Mouse (Mus musculus): ENCODE data around the gene Slamf6.
"Not testable (repeated sequence)": the region's sequence is repeated elsewhere in the genome, so short reads cannot be mapped to it uniquely, and the experiment has no call there.

Gene Slamf6

DNA sequence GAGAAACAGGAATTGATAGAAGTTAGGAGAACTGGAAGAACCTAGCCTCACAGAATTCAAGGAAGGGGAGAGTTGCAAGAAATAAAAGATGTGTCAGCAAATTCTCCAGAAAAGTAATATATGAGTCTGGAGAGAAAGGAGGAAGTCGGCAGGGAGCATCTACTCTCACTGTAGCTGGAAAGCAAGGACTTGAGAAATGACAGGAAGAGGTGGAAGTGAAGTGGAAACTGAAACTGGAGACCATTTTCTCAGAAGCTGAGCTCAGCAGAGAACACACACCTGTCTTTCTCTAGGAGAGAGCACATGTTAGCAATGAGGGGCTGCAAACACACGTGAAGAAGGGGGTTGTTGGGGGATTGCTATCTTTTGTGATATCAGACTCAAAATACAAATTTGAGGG lies 40.1 kb downstream of the Slamf6 start:
- no peak for DNase-seq (ENCODE audit: low read depth, low spot score)

DNA sequence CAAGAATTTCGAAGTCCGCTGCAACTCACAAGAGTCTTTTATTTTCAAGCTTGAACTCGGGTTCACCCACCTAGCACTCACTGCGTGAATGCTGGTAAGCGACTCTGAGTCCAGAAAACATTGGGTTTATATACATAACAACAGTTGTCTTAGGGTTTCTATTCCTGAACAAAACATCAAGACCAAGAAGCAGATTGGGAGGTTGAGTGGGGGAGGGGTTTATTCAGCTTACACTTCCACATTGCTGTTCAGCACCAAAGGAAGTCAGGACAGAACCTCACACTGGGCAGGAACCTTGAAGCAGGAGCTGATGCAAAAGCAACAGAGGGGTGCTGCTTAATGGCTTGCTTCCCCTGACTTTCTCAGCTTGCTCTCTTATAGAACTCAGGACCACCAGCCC lies 43.4 kb downstream of the Slamf6 start:
- no peak for DNase-seq (ENCODE audit: low read depth, low spot score)

DNA sequence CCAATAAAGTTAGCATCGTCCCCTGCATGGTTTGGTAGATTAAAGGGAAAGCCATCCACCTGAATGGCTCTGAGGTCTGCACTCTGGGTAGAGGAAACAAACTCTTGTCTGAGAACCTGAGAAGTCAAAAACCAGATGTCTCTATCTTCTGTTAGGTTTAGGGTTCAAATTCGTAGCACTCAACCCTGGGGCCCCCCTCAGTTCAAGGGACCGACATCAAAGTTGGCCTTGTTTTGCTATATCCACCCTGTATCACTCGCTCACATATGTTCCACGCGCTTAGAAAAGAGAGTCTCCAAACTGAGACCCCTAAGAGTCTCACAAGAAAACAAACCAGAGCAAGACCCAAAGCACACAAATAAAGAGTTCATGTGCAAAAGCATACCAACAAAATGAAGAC lies 44.4 kb downstream of the Slamf6 start:
- DNase-seq (ENCODE audit: low read depth, low spot score), result no peak

DNA sequence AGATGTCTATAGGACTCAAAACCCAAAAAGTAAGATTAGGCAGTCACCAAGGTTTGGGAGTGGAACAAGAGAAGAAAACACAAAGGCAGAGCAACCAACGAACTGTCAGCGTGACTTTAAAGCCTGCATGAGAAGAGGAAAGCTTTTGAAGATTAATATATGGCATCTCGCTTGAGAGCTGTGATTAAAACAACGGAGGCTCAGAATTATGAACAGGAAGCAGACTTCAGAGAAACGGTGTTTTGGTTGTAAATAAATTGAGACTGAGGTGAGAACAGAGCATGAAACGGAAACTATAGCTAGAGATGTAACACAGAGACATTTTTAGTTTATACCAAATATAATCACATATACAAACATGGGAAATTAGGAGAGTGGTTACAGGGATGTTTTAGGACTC lies 46.3 kb downstream of the Slamf6 start:
- DNase-seq (ENCODE audit: low read depth, low spot score), result no peak

DNA sequence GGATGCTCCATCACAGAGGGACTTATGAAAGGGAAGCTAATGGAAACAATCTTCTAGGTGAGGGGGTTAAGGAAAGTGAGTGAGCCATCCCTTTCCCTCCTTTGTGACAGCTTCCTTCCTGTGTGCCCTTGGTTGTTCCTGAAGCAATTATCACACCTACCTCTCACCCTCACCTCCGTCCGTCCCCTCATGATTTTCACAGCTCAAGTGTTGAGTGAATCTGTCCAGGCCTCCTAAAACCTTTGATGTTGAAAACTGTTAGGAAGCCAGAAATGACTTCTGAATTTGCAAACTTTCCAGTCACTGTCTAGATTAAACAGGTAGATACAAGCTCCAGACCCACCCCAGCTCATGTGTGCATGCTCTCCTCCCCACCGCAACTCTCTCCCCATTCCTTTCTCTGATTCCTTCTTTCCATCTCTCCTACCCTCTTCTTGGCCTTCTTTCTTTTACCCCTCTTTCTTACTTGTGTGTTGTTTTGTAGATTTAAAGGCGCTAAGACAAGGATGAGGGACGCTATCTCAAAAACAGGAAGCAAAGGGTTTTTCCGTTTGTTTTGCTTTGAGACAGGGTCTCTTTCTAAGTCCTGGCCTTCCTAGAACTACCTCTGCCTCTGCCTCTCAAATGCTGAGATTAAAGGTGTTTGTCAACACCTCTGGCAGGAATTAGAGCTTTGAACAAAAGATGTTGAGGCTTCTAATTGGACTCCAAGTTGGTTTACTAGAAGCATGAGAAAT lies 48.9 kb downstream of the Slamf6 start:
- DNase-seq (ENCODE audit: low read depth, low spot score), result no peak

DNA sequence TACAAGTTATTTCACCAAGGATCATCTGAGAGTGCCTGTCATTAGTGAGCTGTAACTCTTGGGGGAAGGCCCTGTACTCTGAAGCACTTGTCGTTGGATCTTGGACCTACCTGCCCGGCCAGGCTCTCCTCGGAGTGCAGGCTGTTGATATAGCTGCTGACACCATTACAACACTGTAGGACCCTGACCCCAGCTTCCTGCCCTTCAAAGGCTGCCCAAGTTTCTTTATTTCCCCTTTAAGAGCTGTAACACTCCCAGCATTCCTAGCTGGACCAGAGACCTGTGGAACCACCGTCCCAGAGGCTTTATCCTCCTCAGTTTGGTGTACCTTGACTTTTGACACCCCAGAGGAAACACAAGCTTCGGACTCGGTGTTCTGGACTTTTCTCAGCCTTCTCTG lies 51.9 kb downstream of the Slamf6 start:
- no peak for DNase-seq (ENCODE audit: low read depth, low spot score)

DNA sequence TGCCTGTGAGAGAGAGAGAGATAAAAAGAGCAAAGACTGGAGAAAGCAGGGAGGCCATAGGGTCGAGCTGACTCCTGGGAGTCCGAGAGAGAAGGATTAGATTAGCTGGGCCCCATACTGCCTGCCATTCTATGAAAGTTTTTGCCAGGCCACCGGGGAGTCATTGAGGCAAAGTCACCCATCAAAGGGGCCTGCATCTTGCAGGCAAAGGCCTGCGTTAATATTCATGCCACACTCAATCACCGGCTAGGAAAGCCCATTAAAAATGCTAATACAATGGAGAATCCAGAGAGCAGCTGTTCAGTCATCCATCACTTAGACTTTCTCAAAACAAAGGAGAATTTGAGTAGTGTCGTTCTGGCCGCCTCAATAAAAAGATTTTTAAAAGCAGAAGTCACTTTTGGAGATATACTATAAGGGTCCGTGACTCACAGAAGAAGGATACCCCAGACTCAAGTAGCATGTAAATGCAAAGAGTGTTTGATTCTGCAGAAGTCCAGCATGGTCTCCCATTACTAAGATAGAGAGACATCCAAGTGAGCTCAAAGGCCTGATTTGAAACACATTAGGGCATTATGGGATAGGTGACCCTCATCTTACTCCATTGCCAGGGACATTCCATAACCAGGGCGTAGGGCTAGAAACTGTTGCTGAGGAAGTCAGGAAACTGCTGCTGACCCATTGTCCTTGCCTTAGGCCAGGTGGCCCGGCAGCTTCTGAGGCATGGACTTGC lies 53.7 kb downstream of the Slamf6 start:
- DNase-seq (ENCODE audit: low read depth, low spot score), result no peak

DNA sequence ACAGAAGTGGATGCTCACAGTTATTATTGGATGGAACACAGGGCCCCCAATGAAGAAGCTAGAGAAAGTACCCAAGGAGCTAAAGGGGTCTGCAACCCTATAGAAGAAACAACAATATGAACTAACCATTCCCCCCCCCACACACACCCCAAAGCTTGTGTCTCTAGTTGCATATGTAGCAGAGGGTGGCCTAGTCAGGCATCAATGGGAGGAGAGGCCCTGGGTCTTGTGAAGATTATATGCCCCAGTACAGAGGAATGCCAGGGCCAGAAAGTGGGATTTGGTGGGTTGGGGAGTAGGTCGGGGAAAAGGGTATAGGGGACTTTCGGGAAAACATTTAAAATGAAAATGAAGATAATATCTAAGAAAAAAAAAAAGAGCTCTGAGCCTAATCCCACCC lies 57.0 kb downstream of the Slamf6 start:
- not testable (repeated sequence) for DNase-seq (ENCODE audit: low read depth, low spot score)

- DNase-seq (ENCODE audit: low read depth, low spot score), result no peak
These were observed 58.1 kb downstream of the Slamf6 start for GRCm38 (mm10) chr1:171975377-171975776.

DNA sequence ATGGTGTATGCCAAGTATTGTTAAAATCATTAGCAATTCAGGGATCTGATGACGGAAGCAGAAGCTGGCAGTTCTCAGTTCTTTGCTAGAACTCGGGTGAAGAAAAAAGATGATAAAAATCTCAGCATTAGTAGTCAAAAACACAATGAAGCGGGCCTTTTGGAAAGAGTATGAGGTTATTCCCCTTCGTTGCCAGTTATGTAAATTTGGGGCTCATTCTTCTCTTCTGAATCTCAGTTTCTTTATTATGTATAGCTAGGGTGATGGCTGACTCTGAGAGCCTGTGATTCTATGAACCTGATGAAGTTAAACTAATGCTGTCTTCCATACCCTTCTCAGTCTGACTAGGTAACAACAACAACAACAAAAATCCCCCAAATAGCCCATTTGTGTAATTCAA lies 58.5 kb downstream of the Slamf6 start:
- no peak for DNase-seq (ENCODE audit: low read depth, low spot score)

DNA sequence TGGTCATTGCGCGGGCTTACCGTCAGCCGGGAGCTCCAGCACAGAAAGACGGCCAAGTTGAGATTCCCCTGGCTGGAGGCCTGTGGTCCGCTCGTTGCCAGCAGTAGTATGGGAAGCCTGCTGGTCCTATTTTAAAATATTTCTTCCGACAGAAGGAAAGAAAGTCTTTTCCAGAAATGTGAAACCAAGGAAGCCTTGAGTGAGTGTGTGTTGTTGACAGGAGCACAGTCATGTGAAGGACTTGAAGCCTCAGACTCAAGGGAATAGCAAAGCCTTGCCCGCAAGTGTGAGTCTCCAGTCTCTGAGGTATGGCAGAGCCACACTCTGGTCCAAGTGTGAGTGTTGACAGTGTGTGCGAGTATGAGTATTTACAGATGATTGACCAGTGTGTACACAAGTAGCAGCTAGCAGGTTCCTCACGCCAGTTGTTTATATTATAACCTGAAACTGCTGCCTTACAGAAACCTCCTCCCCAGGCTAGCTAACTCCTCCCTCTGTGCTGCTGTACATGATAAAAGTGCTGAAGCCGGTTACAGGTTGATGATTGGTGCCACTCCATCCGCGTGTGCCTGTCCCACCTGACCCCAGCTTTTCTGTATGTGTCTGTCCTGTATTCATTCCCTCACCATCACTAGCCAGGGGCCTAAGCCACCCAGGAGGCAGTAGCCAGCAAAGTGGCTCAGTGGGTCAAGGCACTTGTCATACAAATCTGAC lies 59.7 kb downstream of the Slamf6 start:
- DNase-seq (ENCODE audit: low read depth, low spot score), result no peak

DNA sequence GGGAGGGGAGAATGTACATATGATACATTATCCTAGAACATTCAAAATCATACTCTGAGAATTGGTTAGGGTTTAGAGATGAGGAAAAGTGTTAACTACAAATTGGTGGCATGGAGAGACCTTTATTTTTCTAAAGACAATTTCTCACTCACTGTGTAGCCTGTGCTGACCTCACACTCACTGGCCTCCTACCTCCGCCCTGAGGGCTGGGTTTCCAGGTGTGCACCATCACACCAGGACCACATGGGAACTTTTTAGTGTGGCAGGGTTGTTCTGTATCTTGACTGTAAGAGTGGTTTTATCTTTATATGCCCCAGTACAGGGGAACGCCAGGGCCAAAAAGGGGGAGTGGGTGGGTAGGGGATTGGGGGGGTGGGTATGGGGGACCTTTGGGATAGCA lies 60.6 kb downstream of the Slamf6 start:
- no peak for DNase-seq (ENCODE audit: low read depth, low spot score)

- no peak for DNase-seq (ENCODE audit: low read depth, low spot score)
These were observed 62.8 kb downstream of the Slamf6 start for GRCm38 (mm10) chr1:171979969-171980730.

DNA sequence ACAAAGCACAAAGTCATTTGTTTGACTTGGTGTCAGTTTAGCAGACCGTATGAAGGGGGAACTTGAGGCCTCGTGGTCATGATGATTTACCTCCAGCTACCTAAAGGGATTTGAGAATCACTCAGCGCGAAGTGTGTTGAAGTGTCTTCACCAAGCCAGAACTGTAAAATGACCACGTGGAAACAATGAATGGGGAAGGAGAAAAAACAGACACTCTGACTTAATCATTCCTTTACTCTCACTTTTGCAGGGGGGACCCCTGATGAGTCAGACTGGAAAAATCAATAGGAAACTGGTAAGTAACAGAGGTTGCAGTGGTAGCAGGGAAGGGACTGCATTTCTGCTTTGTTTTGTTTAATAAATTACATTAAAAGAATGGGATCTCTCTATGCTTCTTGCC lies 64.9 kb downstream of the Slamf6 start:
- no peak for DNase-seq (ENCODE audit: low read depth, low spot score)

DNA sequence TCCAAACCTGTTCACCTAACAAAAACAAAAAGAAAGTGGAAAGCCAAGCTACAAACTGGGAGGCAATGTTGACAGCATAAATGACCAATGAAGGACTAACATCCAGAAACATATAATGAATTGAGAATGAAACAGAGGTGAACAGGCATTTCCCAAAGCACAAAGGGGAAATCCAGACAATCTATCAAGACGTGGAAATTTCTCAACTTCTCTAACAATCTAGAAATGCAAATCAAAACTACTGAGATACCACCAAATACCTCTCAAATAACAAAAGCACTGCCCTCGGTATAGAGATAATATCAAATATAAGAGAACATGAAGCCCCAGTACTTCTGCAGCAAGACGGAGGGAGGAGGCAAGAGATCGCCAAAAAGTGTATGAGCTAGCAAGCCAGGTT lies 65.4 kb downstream of the Slamf6 start:
- DNase-seq (ENCODE audit: low read depth, low spot score), result no peak

DNA sequence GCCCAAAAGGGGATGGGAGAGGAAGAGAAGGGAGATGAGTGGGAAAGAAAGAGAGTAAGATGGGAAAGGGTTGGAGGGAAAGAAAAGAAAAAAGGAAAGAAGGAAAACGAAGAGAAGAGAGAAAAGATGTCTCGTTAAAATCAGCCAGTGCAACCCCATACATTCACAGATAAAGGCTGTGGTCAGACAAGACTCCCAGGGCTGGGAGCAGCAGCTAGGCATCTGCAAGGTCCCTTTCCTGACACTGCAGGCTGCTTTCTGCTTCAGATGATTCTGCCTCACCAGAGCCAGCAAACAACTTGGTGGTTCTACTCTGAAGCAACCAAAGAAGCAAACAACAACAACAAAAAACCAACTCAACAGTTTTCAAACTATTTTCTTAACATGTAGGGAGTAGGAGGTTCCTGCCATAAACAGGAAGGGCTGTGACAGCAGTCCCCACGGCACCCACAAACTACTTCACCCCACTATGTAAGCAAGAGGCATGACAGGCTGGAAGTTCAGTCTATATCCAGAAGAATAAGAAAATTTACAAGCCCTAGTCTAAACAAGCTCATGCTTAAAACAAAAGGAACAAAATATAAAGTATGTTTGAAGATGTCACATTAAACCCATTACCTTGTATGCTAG lies 66.2 kb downstream of the Slamf6 start:
- no peak for DNase-seq (ENCODE audit: low read depth, low spot score)

GRCm38 (mm10) chr1:171984121-171984520 lies 66.8 kb downstream of the Slamf6 start:
- DNase-seq (ENCODE audit: low read depth, low spot score), result no peak

GRCm38 (mm10) chr1:171991883-171992282 lies 74.6 kb downstream of the Slamf6 start:
- DNase-seq (ENCODE audit: low read depth, low spot score), result no peak

GRCm38 (mm10) chr1:171992901-171993530 lies 75.7 kb downstream of the Slamf6 start:
- no peak for DNase-seq (ENCODE audit: low read depth, low spot score)

- DNase-seq (ENCODE audit: low read depth, low spot score), result no peak
These were observed 77.2 kb downstream of the Slamf6 start for GRCm38 (mm10) chr1:171994501-171994900.
